Mouse (Mus musculus) macrophage (primary cell): ENCODE data around the gene Rab34. TPM values are rescaled to one million over a fixed set of nuclear protein-coding genes. Genes with fewer than 3 reads are reported as not detected.

ENCODE experiments used
- H3K27ac ChIP-seq: fragments of 350-480 bp; formaldehyde crosslinking; 2 replicates; pipeline ENCODE4 v1.9.0; 2021
- H3K36me3 ChIP-seq: fragments of 350-480 bp; formaldehyde crosslinking; 2 replicates; pipeline ENCODE4 v1.9.0; 2021; ENCODE audit errors: inconsistent target
- H3K4me3 ChIP-seq: fragments of 350-480 bp; formaldehyde crosslinking; 2 replicates; pipeline ENCODE4 v1.9.0; 2021; ENCODE audit errors: inconsistent target
- H3K79me2 ChIP-seq: fragments of 350-480 bp; formaldehyde crosslinking; 2 replicates; pipeline ENCODE4 v1.9.0; 2021; ENCODE audit errors: inconsistent target
- WGBS: methylation state at CpG from one replicate; pipeline ENCODE4 v1.1.7; 2026; ENCODE audit warnings: inconsistent platforms; ENCODE audit not compliant: missing documents; 5-methylcytosine and 5-hydroxymethylcytosine counted together
- polyA plus RNA-seq: library from polyadenylated mRNA; stranded (reverse); fragments of 250-400 nt; gene quantifications from 3 replicates; pipeline ENCODE4 v1.2.4, GENCODE M21; 2018; ENCODE audit warnings: inconsistent platforms

Rab34 gene
- polyA plus RNA-seq, 1 experiment from 2014 or later: 8.9 TPM

DNA sequence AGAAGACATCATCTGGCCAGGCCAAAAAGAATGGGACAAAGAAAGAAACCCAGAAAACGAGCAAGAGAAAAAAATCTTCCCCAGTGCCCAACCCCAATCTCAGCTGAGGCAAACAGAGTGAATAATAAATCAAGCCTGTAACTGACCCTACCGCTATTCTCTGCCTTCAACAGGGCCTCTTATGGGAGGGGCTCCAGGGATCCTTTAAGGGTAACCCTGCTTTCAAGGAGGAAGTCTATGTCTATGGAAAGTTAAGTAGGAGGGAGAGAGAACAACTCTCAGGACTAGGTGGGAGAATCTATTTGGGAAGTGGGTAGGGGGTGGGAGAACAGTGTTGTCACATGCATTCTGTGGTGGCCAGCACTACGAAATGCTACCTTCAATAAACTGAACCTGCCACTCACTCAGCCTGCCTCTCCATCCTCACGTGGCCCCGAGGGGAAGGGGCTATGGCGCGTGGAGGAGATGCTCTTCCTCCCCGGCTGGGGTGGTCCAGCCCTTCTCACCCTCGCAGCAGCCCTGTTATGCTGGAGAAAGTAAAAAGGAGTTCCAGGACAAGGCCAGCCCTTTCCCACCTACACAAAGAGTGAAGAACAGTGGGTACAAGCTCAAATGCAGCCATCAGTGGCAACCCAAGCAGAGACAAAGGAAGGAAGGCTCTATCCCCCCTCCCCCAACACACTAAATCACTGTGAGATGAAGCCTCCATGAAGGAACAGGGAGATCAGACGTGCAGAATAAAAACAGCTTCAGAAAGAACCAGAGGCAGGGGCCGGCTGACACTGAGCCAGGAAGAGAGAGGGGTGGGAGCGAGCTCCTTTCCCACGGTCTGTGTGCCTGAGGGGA lies 17.4 kb downstream of the Rab34 start:
- Histone ChIP-seq H3K4me3 (no peak overlapping the region), H3K36me3 (peaks cover 58% of the 10 kb centered on the region), H3K79me2 (no peaks in the 10 kb centered on the region), H3K27ac (no peak overlapping the region)
- WGBS: 87% methylated on average over 13 of the region's 13 CpGs

DNA sequence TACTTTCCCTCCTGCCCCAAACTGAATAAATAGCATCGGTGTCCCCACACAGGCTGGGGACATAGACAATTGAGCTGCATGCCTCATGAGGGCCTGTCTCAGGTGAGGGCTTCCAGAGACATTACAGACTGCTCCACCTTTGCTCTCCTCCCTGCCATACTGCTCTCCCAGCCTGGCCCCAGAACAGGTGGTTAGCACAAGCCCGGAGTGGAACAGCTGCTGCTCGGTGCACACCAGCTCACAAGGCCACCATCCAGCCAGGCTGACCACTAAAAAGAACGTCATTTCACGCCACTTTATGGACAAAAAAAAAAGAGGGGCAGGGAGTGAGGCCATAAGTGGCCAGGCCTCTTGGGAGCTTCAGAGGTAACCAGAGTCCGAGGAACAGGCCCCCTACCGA lies 19.0 kb downstream of the Rab34 start:
- H3K27ac ChIP-seq: no peak overlapping the region
- 95% methylated on average over 6 of the region's 7 CpGs for WGBS
- H3K36me3 ChIP-seq: peaks cover 74% of the 10 kb centered on the region

DNA sequence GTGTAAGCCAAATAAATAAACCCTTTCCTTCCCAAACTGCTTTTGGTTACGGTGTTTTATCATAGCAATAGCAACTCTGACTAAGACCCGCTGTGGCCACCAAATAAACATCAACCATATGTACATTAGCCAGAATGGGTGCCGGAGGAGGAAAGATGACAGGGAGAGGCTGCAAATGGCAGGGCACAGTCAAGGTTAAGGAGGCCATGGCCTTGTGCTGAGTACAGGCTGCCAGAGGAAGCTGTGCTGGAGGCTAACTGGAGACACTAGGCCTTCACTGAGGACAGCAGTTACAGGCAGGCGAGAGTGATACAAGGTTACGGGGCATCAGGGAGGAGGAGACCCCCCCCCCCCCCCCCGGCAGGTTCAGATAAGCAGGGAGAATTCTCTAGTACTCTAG lies 21.7 kb downstream of the Rab34 start:
- Histone ChIP-seq H3K36me3 (peaks cover 79% of the 10 kb centered on the region), H3K27ac (no peak overlapping the region), H3K79me2 (no peaks in the 10 kb centered on the region), H3K4me3 (no peak overlapping the region)
- WGBS: 98% methylated on average over 6 of the region's 6 CpGs

More for the DNA sequence above, 19.0 kb downstream of the Rab34 start:
- Histone ChIP-seq H3K4me3 (no peak overlapping the region), H3K79me2 (no peaks in the 10 kb centered on the region)

DNA sequence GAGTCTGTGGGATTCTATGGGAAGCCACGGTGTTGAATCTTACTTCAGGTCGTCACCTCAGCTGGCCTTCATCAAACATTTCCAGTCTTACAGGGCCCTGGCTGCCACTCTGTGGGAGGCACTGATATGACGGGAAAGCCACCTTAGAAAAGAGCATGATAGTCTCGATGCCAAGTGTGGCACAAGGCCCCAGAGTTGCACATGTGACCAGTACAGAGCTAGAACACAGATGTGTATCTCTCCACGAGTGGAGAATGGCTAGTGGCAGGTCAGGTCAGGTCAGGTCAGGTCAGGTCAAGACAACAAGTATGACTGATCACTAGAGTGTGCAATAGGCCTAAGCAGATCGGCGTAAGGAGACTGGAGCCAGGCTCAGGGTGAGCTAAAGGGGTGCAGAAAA lies 22.4 kb downstream of the Rab34 start:
- 93% methylated on average over 7 of the region's 7 CpGs for WGBS

DNA sequence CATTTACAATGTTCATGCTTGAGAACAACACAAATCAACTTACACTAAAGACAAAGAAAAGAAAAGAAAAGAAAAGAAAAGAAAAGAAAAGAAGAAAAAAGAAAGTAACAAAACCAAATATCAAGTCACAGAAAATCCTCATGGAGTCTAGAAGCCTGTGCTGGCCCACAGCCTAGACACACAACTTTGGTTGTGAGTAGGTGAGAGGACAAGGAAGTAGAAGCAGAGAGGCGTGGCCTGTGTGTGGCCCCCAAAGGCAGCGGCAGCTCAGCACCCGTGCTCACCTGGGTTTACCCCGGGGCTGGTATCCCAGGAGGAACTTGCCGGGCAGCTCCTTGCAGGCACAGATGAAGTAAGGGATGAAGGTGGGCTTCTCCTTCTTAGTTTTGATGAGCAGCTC lies 23.3 kb downstream of the Rab34 start:
- Histone ChIP-seq H3K36me3 (peaks cover 77% of the 10 kb centered on the region), H3K4me3 (no peak overlapping the region), H3K27ac (no peak overlapping the region), H3K79me2 (no peaks in the 10 kb centered on the region)
- WGBS: 96% methylated on average over 5 of the region's 5 CpGs

More for the DNA sequence above, 22.4 kb downstream of the Rab34 start:
- Histone ChIP-seq H3K36me3 (peaks cover 77% of the 10 kb centered on the region), H3K79me2 (no peaks in the 10 kb centered on the region), H3K4me3 (no peak overlapping the region), H3K27ac (no peak overlapping the region)

DNA sequence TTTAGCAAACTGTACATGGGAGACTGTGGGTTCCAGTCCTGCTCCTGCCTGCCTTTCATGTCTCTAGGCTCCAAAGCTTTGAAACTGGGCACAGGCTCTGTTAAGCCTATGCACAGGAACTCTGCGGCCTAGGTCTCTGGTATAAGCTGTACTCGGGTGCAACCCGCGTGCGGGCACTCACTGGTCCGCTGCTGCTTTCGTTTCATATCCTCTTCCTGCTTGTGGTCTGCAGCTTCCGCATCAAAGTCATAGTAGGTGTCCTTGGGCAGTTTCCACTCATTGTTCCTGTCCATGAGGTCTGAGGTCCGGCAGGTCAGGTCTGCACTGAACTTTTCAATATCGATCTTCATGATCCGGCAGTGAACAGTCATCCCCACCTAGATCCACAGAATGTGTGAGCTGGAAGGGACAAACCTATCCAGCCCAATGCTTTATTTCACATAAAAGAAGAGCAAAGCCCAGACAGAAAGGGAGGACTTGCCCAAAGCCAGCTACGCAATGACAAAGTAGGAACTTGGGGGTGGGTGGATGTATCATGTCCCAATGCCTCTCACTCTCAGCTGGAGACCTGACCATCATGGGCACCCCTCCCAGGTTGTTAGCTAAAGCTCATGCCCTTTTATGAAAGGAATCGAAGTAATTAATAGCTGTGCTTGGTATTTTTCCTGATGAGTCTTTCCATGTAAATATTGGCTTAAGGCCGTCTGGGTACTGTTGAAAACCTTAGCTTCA lies 25.0 kb downstream of the Rab34 start:
- 24% methylated on average over 14 of the region's 14 CpGs for WGBS
- Histone ChIP-seq H3K36me3 (peaks cover 76% of the 10 kb centered on the region), H3K27ac (peak overlapping the region; percentile 41), H3K4me3 (no peak overlapping the region), H3K79me2 (no peaks in the 10 kb centered on the region)

DNA sequence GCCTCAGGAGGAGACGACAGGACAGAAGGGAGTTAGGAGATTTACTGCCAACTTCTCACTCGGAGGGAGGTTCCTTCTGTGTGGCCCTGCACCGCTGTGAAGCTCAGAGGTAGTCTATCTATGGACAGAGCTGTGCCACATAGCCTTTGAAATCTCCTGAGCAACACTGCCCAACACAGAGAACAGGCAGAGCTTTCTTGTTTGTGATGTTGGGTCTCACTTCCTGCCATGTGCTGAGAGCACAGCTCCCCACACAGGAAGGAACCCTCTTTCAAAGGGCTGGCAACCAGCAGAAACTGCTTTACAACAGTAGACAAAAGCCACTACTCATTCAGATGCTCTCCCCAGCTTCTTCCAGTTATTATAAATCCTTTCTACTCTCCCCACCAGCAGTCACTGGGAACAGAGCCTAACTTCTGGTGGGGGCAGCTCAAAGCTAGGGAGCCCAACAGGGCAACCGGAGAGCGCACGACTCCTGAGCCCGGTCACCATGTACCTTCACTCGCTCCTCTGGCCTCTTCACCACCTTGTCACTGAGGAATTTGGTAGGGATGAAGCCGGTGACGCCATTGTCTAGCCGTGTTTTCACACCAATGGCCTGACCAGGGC lies 27.6 kb downstream of the Rab34 start:
- 81% methylated on average over 11 of the region's 11 CpGs for WGBS
- H3K79me2 ChIP-seq: no peaks in the 10 kb centered on the region
- H3K27ac ChIP-seq: no peak overlapping the region
- no peak overlapping the region for H3K4me3 ChIP-seq
- H3K36me3 ChIP-seq: peaks cover 80% of the 10 kb centered on the region

DNA sequence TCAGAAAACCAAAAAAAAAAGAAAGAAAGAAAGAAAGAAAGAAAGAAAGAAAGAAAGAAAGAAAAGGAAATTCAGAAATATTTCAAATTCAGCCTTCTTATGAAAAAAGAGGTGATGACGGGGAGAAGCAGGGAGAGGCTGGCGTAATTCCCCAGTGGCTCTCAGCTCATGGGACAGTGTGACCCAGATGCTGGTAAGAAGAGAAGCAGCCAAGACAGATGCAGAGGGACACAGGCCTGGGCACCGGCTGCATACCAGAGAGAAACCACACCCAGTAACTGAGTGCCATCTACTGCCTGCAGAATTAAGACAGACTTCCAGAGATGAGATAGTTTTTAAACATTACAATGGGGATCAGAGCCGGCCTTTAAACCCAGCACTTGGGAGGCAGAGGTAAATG lies 35.4 kb downstream of the Rab34 start:
- 94% methylated on average over 2 of the region's 4 CpGs for WGBS
- H3K79me2 ChIP-seq: no peaks in the 10 kb centered on the region
- H3K27ac ChIP-seq: no peak overlapping the region
- H3K36me3 ChIP-seq: peaks cover 99% of the 10 kb centered on the region
- no peak overlapping the region for H3K4me3 ChIP-seq

DNA sequence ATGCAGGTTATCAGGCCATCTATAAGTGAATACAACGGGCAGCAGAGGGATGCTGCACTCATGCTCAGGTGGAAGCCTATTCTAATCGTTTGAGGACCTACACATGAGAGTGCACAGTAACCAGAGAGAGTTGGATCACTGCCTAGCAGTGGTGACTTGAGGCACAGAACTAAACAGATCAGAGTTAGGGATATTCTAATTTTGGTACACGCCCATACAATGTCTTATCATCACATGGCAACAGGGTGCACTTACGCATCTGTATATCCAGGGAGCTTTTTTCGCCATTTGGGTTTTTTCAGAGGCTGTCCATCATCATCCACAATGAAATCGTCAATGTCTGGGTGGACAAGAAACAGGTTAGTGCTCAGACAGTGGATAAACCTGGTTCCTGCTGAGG lies 43.3 kb downstream of the Rab34 start:
- H3K36me3 ChIP-seq: peaks cover 77% of the 10 kb centered on the region
- WGBS: 90% methylated on average over 6 of the region's 6 CpGs

DNA sequence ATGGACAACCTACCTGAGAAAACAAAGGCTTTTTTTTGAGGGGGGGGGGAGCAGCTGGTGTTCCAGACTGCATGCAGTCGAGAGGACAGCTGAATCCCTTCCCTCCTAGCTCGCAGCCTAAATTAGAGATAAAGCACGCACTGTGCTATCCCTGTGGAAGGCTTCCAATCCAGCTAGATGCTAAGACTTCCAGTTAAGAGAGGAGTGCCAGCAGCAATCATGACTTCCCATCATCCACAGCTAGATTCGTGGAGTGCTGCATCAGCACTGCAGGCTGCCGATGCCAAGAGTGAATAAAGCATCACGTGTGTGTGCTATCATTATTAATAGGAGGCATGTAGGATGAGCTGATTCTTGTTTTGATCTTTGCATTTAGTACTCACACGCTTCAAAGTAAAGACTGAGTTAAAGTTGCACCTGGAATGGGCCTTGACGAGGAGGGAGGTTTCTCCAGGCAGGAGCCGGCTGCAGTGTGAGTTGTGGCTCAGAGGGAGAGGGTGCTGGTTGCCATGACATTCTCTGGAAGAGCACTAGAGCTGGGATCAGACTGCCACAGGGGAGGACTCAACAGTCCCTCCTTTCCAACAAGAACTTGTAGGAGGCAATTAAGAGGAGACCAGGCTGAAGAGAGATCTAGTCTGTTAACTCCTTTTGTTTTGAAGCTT lies 52.1 kb downstream of the Rab34 start:
- Histone ChIP-seq H3K4me3 (no peak overlapping the region), H3K27ac (no peak overlapping the region), H3K36me3 (peaks cover 12% of the 10 kb centered on the region), H3K79me2 (peaks cover 100% of the 10 kb centered on the region)
- 99% methylated on average over 7 of the region's 9 CpGs for WGBS

More for the DNA sequence above, 43.3 kb downstream of the Rab34 start:
- Histone ChIP-seq H3K4me3 (no peak overlapping the region), H3K79me2 (peaks cover 34% of the 10 kb centered on the region), H3K27ac (no peak overlapping the region)

Other genes starting within 250 kb of the Rab34 start
- 22.0 to 26.4 TPM (median 26.0 TPM) in 3 replicates for gene Phf12, start 205.7 kb upstream of the Rab34 start, polyA plus RNA-seq
- 0.70 to 7.4 TPM (median 1.6 TPM) in 3 replicates for gene Dhrs13, start 156.2 kb upstream of the Rab34 start, polyA plus RNA-seq
- gene Flot2, start 150.5 kb upstream of the Rab34 start, polyA plus RNA-seq: 38.5 to 68.4 TPM (median 40.1 TPM) in 3 replicates
- 8.4 to 13.2 TPM (median 12.4 TPM) in 3 replicates for gene Eral1, start 108.0 kb upstream of the Rab34 start, polyA plus RNA-seq
- gene Fam222b, start 93.8 kb upstream of the Rab34 start, polyA plus RNA-seq: 10.7 to 14.6 TPM (median 14.0 TPM) in 3 replicates
- 0.32 to 0.47 TPM (median 0.40 TPM) in 3 replicates for gene Traf4, start 22.8 kb upstream of the Rab34 start, polyA plus RNA-seq
- gene Nek8, start 11.8 kb upstream of the Rab34 start, polyA plus RNA-seq: 0.89 to 2.2 TPM (median 1.7 TPM) in 3 replicates
- gene Tlcd1, start 11.7 kb upstream of the Rab34 start, polyA plus RNA-seq: 0.76 to 1.4 TPM (median 1.1 TPM) in 3 replicates
- gene Rpl23a, start 4.8 kb upstream of the Rab34 start, polyA plus RNA-seq: 1,342 to 2,240 TPM (median 1,907 TPM) in 3 replicates
- 0.16 to 0.43 TPM in 2 of 3 replicates, not detected in the other for gene Proca1, start 5.0 kb downstream of the Rab34 start, polyA plus RNA-seq
- gene Sdf2, start 57.3 kb downstream of the Rab34 start, polyA plus RNA-seq: 54.6 to 89.4 TPM (median 68.8 TPM) in 3 replicates
- 35.9 to 79.5 TPM (median 42.0 TPM) in 3 replicates for gene Supt6, start 57.6 kb downstream of the Rab34 start, polyA plus RNA-seq
- 144 to 210 TPM (median 148 TPM) in 3 replicates for gene 2610507B11Rik, start 73.3 kb downstream of the Rab34 start, polyA plus RNA-seq
- 0.32 to 1.4 TPM (median 0.54 TPM) in 3 replicates for gene BC030499, start 102.4 kb downstream of the Rab34 start, polyA plus RNA-seq
- 0.66 to 3.3 TPM (median 2.6 TPM) in 3 replicates for gene Spag5, start 113.1 kb downstream of the Rab34 start, polyA plus RNA-seq
- 6.8 to 30.2 TPM (median 7.3 TPM) in 3 replicates for gene Aldoc, start 134.5 kb downstream of the Rab34 start, polyA plus RNA-seq
- gene Pigs, start 140.0 kb downstream of the Rab34 start, polyA plus RNA-seq: 66.8 to 71.6 TPM (median 67.7 TPM) in 3 replicates
- gene Unc119, start 155.1 kb downstream of the Rab34 start, polyA plus RNA-seq: 21.6 to 57.5 TPM (median 31.3 TPM) in 3 replicates
- gene Foxn1, start 198.1 kb downstream of the Rab34 start, polyA plus RNA-seq: not detected in 3 replicates
- gene Slc13a2, start 233.8 kb downstream of the Rab34 start, polyA plus RNA-seq: 0.20 to 0.62 TPM (median 0.36 TPM) in 3 replicates